ENCODE assay signal across 9 mouse cellular contexts in genomic region chr2:30684461-30684860, GRCm38 (mm10).
DNase-seq lines count a peak whose midpoint lies in the region; ATAC-seq and TF ChIP-seq lines count a peak whose summit lies in the region.
"Had no signal": no experiment of that assay in that cellular context is flagged by ENCODE, and none has a peak within 500 bp of the region (broad histone marks: within the 10 kb centered on the region; RNA-seq: fewer than 3 reads in every experiment).

No protein-coding gene starts in this region.

- DNase-seq in heart, postnatal 4 days: no peak
- DNase-seq in lung, embryonic 14.5 days: no peak
- DNase-seq in lung, adult 2 months: no peak
- DNase-seq in embryonic facial prominence, embryonic 14.5 days (ENCODE audit: low spot score): no peak
- DNase-seq in midbrain, embryonic 14.5 days: no peak
- DNase-seq: cerebellum, postnatal 14 days; layer of hippocampus, adult 9-11 months had no signal

- ATAC-seq in heart, embryonic 15.5 days (replicated peaks; ENCODE audit: insufficient number of reproducible peaks, insufficient read depth, low FRiP score, low read depth): no peak
- ATAC-seq in lung, embryonic 14.5 days (ENCODE audit: insufficient read depth): no peak
- ATAC-seq in embryonic facial prominence, embryonic 14.5 days (ENCODE audit: low read depth): no peak
- no peak for ATAC-seq in midbrain, embryonic 14.5 days (ENCODE audit: low FRiP score, low TSS enrichment)
- ATAC-seq in activated CD4-positive, CD25-positive, alpha-beta regulatory T cell, adult 4 months: no peak

- peaks cover 45% of the 10 kb centered on the region for H3K4me1 ChIP-seq in heart, embryonic 15.5 days (replicated peaks)
- H3K4me1 ChIP-seq in lung, embryonic 14.5 days (ENCODE audit: insufficient read depth): peaks cover 29% of the 10 kb centered on the region
- H3K4me1 ChIP-seq in lung, adult 2 months (ENCODE audit: control insufficient read depth, insufficient read depth, low read length): peaks cover 19% of the 10 kb centered on the region
- peaks cover 33% of the 10 kb centered on the region for H3K4me1 ChIP-seq in embryonic facial prominence, embryonic 14.5 days (ENCODE audit: control insufficient read depth, insufficient read depth, low read length)
- peaks cover 35% of the 10 kb centered on the region for H3K4me1 ChIP-seq in midbrain, embryonic 14.5 days (ENCODE audit: control insufficient read depth, insufficient read depth, low read length)

- H3K9me3 ChIP-seq in heart, embryonic 15.5 days (replicated peaks): no peaks in the 10 kb centered on the region
- H3K9me3 ChIP-seq in lung, embryonic 14.5 days (ENCODE audit: low read depth, low read length): no peaks in the 10 kb centered on the region; the same call in 1 of the 2 replicates
- H3K9me3 ChIP-seq in embryonic facial prominence, embryonic 14.5 days (ENCODE audit: control insufficient read depth, low read length): peaks cover 12% of the 10 kb centered on the region
- H3K9me3 ChIP-seq in midbrain, embryonic 14.5 days (ENCODE audit: control insufficient read depth, low read length): peaks cover 7% of the 10 kb centered on the region

- H3K36me3 ChIP-seq in heart, embryonic 15.5 days: no peaks in the 10 kb centered on the region
- H3K36me3 ChIP-seq in lung, embryonic 14.5 days (ENCODE audit: insufficient read depth): no peaks in the 10 kb centered on the region
- no peaks in the 10 kb centered on the region for H3K36me3 ChIP-seq in embryonic facial prominence, embryonic 14.5 days (ENCODE audit: control insufficient read depth, insufficient read depth, low read length)
- H3K36me3 ChIP-seq in midbrain, embryonic 14.5 days (ENCODE audit: control insufficient read depth, insufficient read depth, low read length): no peaks in the 10 kb centered on the region

- no peak for TF ChIP-seq POLR2A in lung, adult 2 months (IDR thresholded peaks at IDR 0.05; ENCODE audit: borderline replicate concordance, extremely low read depth, low read depth, low read length)

- H3K27me3 ChIP-seq in heart, embryonic 15.5 days: no peaks in the 10 kb centered on the region
- H3K27me3 ChIP-seq in lung, embryonic 14.5 days (ENCODE audit: insufficient read depth, low read length): no peaks in the 10 kb centered on the region
- no peaks in the 10 kb centered on the region for H3K27me3 ChIP-seq in embryonic facial prominence, embryonic 14.5 days (replicated peaks; ENCODE audit: control insufficient read depth, insufficient read depth, low read length)
- no peaks in the 10 kb centered on the region for H3K27me3 ChIP-seq in midbrain, embryonic 14.5 days (ENCODE audit: control insufficient read depth, insufficient read depth, low read length)

- WGBS in heart, embryonic 15.5 days: 87% methylated on average over 6 of the region's 6 CpGs
- WGBS in lung, embryonic 14.5 days: 91% methylated on average over 6 of the region's 6 CpGs
- WGBS in lung, adult 2 months: 91% methylated on average over 6 of the region's 6 CpGs
- whole genome bisulfite sequencing in embryonic facial prominence, embryonic 14.5 days: 91% methylated on average over 6 of the region's 6 CpGs
- 92% methylated on average over 6 of the region's 6 CpGs for WGBS in midbrain, embryonic 14.5 days

- H3K9ac ChIP-seq in heart, embryonic 15.5 days: no peak overlapping the region
- H3K9ac ChIP-seq in lung, embryonic 14.5 days: no peak overlapping the region
- H3K9ac ChIP-seq in embryonic facial prominence, embryonic 14.5 days (ENCODE audit: low read depth, low read length): no peak overlapping the region
- H3K9ac ChIP-seq in midbrain, embryonic 14.5 days (replicated peaks; ENCODE audit: low read length): no peak overlapping the region

- no peak for TF ChIP-seq CTCF in lung, embryonic 14.5 days (IDR thresholded peaks at IDR 0.05; ENCODE audit: low read depth)
- no peak for TF ChIP-seq CTCF in lung, adult 2 months (IDR thresholded peaks at IDR 0.05; ENCODE audit: insufficient read depth, low read length)

- no peak overlapping the region for H3K4me3 ChIP-seq in heart, embryonic 15.5 days
- H3K4me3 ChIP-seq in lung, embryonic 14.5 days (ENCODE audit: low read depth, low read length): no peak overlapping the region
- H3K4me3 ChIP-seq in lung, adult 2 months (replicated peaks; ENCODE audit: extremely low read depth, low read depth, low read length): no peak overlapping the region
- H3K4me3 ChIP-seq in embryonic facial prominence, embryonic 14.5 days (ENCODE audit: low read depth, low read length): no peak overlapping the region
- no peak overlapping the region for H3K4me3 ChIP-seq in midbrain, embryonic 14.5 days (replicated peaks; ENCODE audit: low read depth, low read length)

- no peak overlapping the region for H3K4me2 ChIP-seq in heart, embryonic 15.5 days
- H3K4me2 ChIP-seq in lung, embryonic 14.5 days: no peak overlapping the region
- H3K4me2 ChIP-seq in embryonic facial prominence, embryonic 14.5 days (ENCODE audit: low read depth, low read length): no peak overlapping the region
- H3K4me2 ChIP-seq in midbrain, embryonic 14.5 days (ENCODE audit: low read length): no peak overlapping the region

- peak overlapping the region; percentile 76 for H3K27ac ChIP-seq in heart, embryonic 15.5 days
- peak overlapping the region; percentile 95 for H3K27ac ChIP-seq in lung, embryonic 14.5 days (ENCODE audit: low read depth)
- peak overlapping the region; percentile 83 for H3K27ac ChIP-seq in embryonic facial prominence, embryonic 14.5 days (replicated peaks; ENCODE audit: low read depth, low read length)
- H3K27ac ChIP-seq in midbrain, embryonic 14.5 days (replicated peaks; ENCODE audit: low read depth, low read length): peak overlapping the region; percentile 90; the same call in 1 of the 2 replicates
